ENCODE assay signal across 20 mouse cellular contexts in genomic region chr1:43577371-43577770, GRCm38 (mm10).
DNase-seq lines count a peak whose midpoint lies in the region; ATAC-seq and TF ChIP-seq lines count a peak whose summit lies in the region.
"Had no signal": no experiment of that assay in that cellular context is flagged by ENCODE, and none has a peak within 500 bp of the region (broad histone marks: within the 10 kb centered on the region; RNA-seq: fewer than 3 reads in every experiment).

No protein-coding gene starts in this region.

- H3K27me3 ChIP-seq in heart, postnatal 0 days (ENCODE audit: control insufficient read depth, insufficient read depth, low read length) = no peaks in the 10 kb centered on the region
- no peaks in the 10 kb centered on the region for H3K27me3 ChIP-seq in heart, embryonic 11.5 days (ENCODE audit: control insufficient read depth, insufficient read depth, low read length)
- no peaks in the 10 kb centered on the region for H3K27me3 ChIP-seq in kidney, adult 2 months (replicated peaks; ENCODE audit: control insufficient read depth, insufficient read depth, low read length)
- no peaks in the 10 kb centered on the region for H3K27me3 ChIP-seq in lung, embryonic 14.5 days (ENCODE audit: insufficient read depth, low read length)
- H3K27me3 ChIP-seq: embryonic facial prominence, embryonic 12.5 days; forebrain, embryonic 13.5 days; forebrain, embryonic 15.5 days had no signal

- H3K9ac ChIP-seq in heart, postnatal 0 days (replicated peaks; ENCODE audit: low read depth, low read length) = no peak overlapping the region
- no peak overlapping the region for H3K9ac ChIP-seq in heart, embryonic 11.5 days (ENCODE audit: low read depth, low read length)
- H3K9ac ChIP-seq in lung, embryonic 14.5 days = no peak overlapping the region
- H3K9ac ChIP-seq: embryonic facial prominence, embryonic 12.5 days; forebrain, embryonic 13.5 days; forebrain, embryonic 15.5 days had no signal

- H3K4me3 ChIP-seq in heart, postnatal 0 days (ENCODE audit: low read depth, low read length) = no peak overlapping the region
- no peak overlapping the region for H3K4me3 ChIP-seq in heart, embryonic 11.5 days (ENCODE audit: low read depth, low read length)
- no peak overlapping the region for H3K4me3 ChIP-seq in kidney, adult 2 months (ENCODE audit: insufficient read depth, low read depth, low read length)
- H3K4me3 ChIP-seq in lung, embryonic 14.5 days (ENCODE audit: low read depth, low read length) = no peak overlapping the region
- no peak overlapping the region for H3K4me3 ChIP-seq in gastrocnemius, adult 2 months
- H3K4me3 ChIP-seq: embryonic facial prominence, embryonic 10.5 days; embryonic facial prominence, embryonic 12.5 days; forebrain, embryonic 13.5 days; forebrain, embryonic 15.5 days had no signal

- WGBS in heart, postnatal 0 days = 51% methylated on average over 3 of the region's 3 CpGs
- 72% methylated on average over 3 of the region's 3 CpGs for WGBS in heart, embryonic 11.5 days (ENCODE audit: insufficient replicate concordance)
- 58% methylated on average over 3 of the region's 3 CpGs for WGBS in kidney, adult 2 months
- WGBS in lung, embryonic 14.5 days = 70% methylated on average over 3 of the region's 3 CpGs

- intact Hi-C loops in gastrocnemius, adult 2 months (cut with DNase I) = no loop called here

- no peak for ATAC-seq in heart, postnatal 0 days (ENCODE audit: insufficient read depth, low read depth)
- ATAC-seq in heart, embryonic 11.5 days (replicated peaks; ENCODE audit: insufficient number of reproducible peaks, low FRiP score, low TSS enrichment) = no peak
- no peak for ATAC-seq in lung, embryonic 14.5 days (ENCODE audit: insufficient read depth)
- ATAC-seq: forebrain, embryonic 13.5 days; forebrain, embryonic 15.5 days had no signal

- no peak overlapping the region for H3K4me2 ChIP-seq in heart, postnatal 0 days (ENCODE audit: low read depth, low read length)
- H3K4me2 ChIP-seq in heart, embryonic 11.5 days = no peak overlapping the region
- no peak overlapping the region for H3K4me2 ChIP-seq in lung, embryonic 14.5 days
- H3K4me2 ChIP-seq: embryonic facial prominence, embryonic 12.5 days; forebrain, embryonic 13.5 days; forebrain, embryonic 15.5 days had no signal

- no peak for TF ChIP-seq EP300 in heart, postnatal 0 days (IDR thresholded peaks at IDR 0.05; ENCODE audit: low read depth)

- H3K9me3 ChIP-seq in heart, postnatal 0 days (replicated peaks; ENCODE audit: control insufficient read depth, low read length) = no peaks in the 10 kb centered on the region
- H3K9me3 ChIP-seq in heart, embryonic 11.5 days (replicated peaks; ENCODE audit: control insufficient read depth, low read length) = no peaks in the 10 kb centered on the region
- H3K9me3 ChIP-seq in lung, embryonic 14.5 days (ENCODE audit: low read depth, low read length) = no peaks in the 10 kb centered on the region
- H3K9me3 ChIP-seq: embryonic facial prominence, embryonic 10.5 days; embryonic facial prominence, embryonic 12.5 days; forebrain, embryonic 13.5 days; forebrain, embryonic 15.5 days had no signal

- DNase-seq in heart, postnatal 0 days (ENCODE audit: low spot score) = peak; percentile 15
- peak; percentile 4 for DNase-seq in kidney, adult 2 months
- no peak for DNase-seq in kidney, adult 11 months
- DNase-seq in lung, embryonic 14.5 days = peak; percentile 35
- DNase-seq in lung, postnatal 4 days = no peak
- DNase-seq in adipocyte (ENCODE audit: low spot score) = peak; percentile 63
- DNase-seq in gastrocnemius, adult 2 months = no peak
- DNase-seq: adrenal gland, adult 8-10 months; adrenal gland, postnatal 14 days; adrenal gland, postnatal 36 days; cerebellum, adult 11-12 months; cerebellum, adult 2 months; cerebellum, adult 9-10 months; cerebellum, postnatal 10 days; cerebellum, postnatal 25 days had no signal

- H3K27ac ChIP-seq in heart, postnatal 0 days (ENCODE audit: low read depth) = no peak overlapping the region
- H3K27ac ChIP-seq in heart, embryonic 11.5 days (ENCODE audit: low read depth, low read length) = no peak overlapping the region
- no peak overlapping the region for H3K27ac ChIP-seq in kidney, adult 2 months (ENCODE audit: insufficient read depth, low read depth, low read length)
- H3K27ac ChIP-seq in lung, embryonic 14.5 days (ENCODE audit: low read depth) = no peak overlapping the region
- H3K27ac ChIP-seq in gastrocnemius, adult 2 months = no peak overlapping the region
- H3K27ac ChIP-seq: embryonic facial prominence, embryonic 10.5 days; embryonic facial prominence, embryonic 12.5 days; forebrain, embryonic 13.5 days; forebrain, embryonic 15.5 days had no signal

- TF ChIP-seq POLR2A in kidney, adult 2 months (IDR thresholded peaks at IDR 0.05; ENCODE audit: low read depth, low read length) = no peak

- H3K36me3 ChIP-seq in heart, postnatal 0 days (replicated peaks; ENCODE audit: control insufficient read depth, insufficient read depth, low read length) = no peaks in the 10 kb centered on the region
- H3K36me3 ChIP-seq in heart, embryonic 11.5 days (ENCODE audit: control insufficient read depth, insufficient read depth, low read length) = no peaks in the 10 kb centered on the region
- H3K36me3 ChIP-seq in kidney, adult 2 months (ENCODE audit: control insufficient read depth, insufficient read depth, low read length) = no peaks in the 10 kb centered on the region
- H3K36me3 ChIP-seq in lung, embryonic 14.5 days (ENCODE audit: insufficient read depth) = no peaks in the 10 kb centered on the region
- H3K36me3 ChIP-seq: embryonic facial prominence, embryonic 12.5 days; forebrain, embryonic 15.5 days had no signal

- TF ChIP-seq CTCF in heart, postnatal 0 days (IDR thresholded peaks at IDR 0.05; ENCODE audit: low read depth) = no peak
- TF ChIP-seq CTCF in kidney, adult 2 months (conservative IDR thresholded peaks at IDR 0.05; ENCODE audit: insufficient read depth, insufficient read length, low read depth, low read length) = no peak
- TF ChIP-seq CTCF in lung, embryonic 14.5 days (IDR thresholded peaks at IDR 0.05; ENCODE audit: low read depth) = no peak
- no peak for TF ChIP-seq CTCF in gastrocnemius, adult 2 months (IDR thresholded peaks at IDR 0.05)

- no peaks in the 10 kb centered on the region for H3K4me1 ChIP-seq in heart, postnatal 0 days (ENCODE audit: control insufficient read depth, insufficient read depth)
- H3K4me1 ChIP-seq in heart, embryonic 11.5 days (ENCODE audit: control insufficient read depth, insufficient read depth, low read length) = no peaks in the 10 kb centered on the region
- H3K4me1 ChIP-seq in kidney, adult 2 months (ENCODE audit: control insufficient read depth, insufficient read depth, low read length) = no peaks in the 10 kb centered on the region
- H3K4me1 ChIP-seq in lung, embryonic 14.5 days (ENCODE audit: insufficient read depth) = no peaks in the 10 kb centered on the region
- H3K4me1 ChIP-seq: embryonic facial prominence, embryonic 10.5 days; embryonic facial prominence, embryonic 12.5 days; forebrain, embryonic 13.5 days; forebrain, embryonic 15.5 days had no signal

Comparison
In these comparisons a context has a peak if more than half of its experiments do, and no peak if none do; other contexts are left out.
1. DNase-seq: peak in heart, postnatal 0 days (single experiment), kidney, adult 2 months (single experiment), lung, embryonic 14.5 days (single experiment) and adipocyte (single experiment); none in kidney, adult 11 months (single experiment), lung, postnatal 4 days (0 of 2) and gastrocnemius, adult 2 months (single experiment).